Mouse (Mus musculus): ENCODE results near the gene Rhot2.

GRCm38 (mm10) chr17:25824362-25825142 is 20.1 kb downstream of the Rhot2 start:
- TF ChIP-seq CTCF (IDR thresholded peaks at IDR 0.05; ENCODE audit: control insufficient read depth, insufficient read depth, insufficient read length) (no peak), FOSL1 (IDR thresholded peaks at IDR 0.05; ENCODE audit: insufficient read depth, low read length, poor library complexity, severe bottlenecking) (no peak), MAX (IDR thresholded peaks at IDR 0.05) (no peak), MYOD1 (IDR thresholded peaks at IDR 0.05; ENCODE audit: control insufficient read depth, insufficient read length, low read depth) (no peak), CEBPB (IDR thresholded peaks at IDR 0.05; ENCODE audit: low read depth) (no peak), USF1 (IDR thresholded peaks at IDR 0.05; ENCODE audit: low read depth) (no peak), MYOG (IDR thresholded peaks at IDR 0.05; ENCODE audit: control insufficient read depth, extremely low read depth, insufficient read length) (no peak)
